Mouse (Mus musculus) neural tube, embryonic 12.5 days (tissue): Measurements from ENCODE around the gene Rab3ip. TPM values are rescaled to one million over a fixed set of nuclear protein-coding genes. Genes with fewer than 3 reads are reported as not detected.

Source experiments
- ATAC-seq: fragments of 200-750 bp; cut with Nextera tagmentation; 2 replicates; pipeline ENCODE4 v1.8.0; 2017; ENCODE audit warnings: low read depth, mild to moderate bottlenecking, moderate TSS enrichment, moderate library complexity; ENCODE audit not compliant: low FRiP score
- H3K27ac ChIP-seq: fragments of 300-500 bp; sonication (generic); 2 replicates; pipeline ENCODE4 v1.5.1; 2016
- H3K27me3 ChIP-seq: fragments of 300-500 bp; sonication (generic); replicated peaks from 2 replicates; pipeline ENCODE4 v1.6.1; 2016; ENCODE audit warnings: mild to moderate bottlenecking
- H3K36me3 ChIP-seq: fragments of 300-500 bp; sonication (generic); 2 replicates; pipeline ENCODE4 v1.6.1; 2016; ENCODE audit warnings: mild to moderate bottlenecking
- H3K4me1 ChIP-seq: fragments of 300-500 bp; sonication (generic); 2 replicates; pipeline ENCODE4 v1.6.1; 2016
- H3K4me2 ChIP-seq: fragments of 300-500 bp; sonication (generic); replicated peaks from 2 replicates; pipeline ENCODE4 v1.6.1; 2016; ENCODE audit warnings: mild to moderate bottlenecking
- H3K4me3 ChIP-seq: fragments of 300-500 bp; sonication (generic); 2 replicates; pipeline ENCODE4 v1.5.1; 2016
- H3K9ac ChIP-seq: fragments of 300-500 bp; sonication (generic); 2 replicates; pipeline ENCODE4 v1.6.1; 2016; ENCODE audit warnings: mild to moderate bottlenecking
- H3K9me3 ChIP-seq: fragments of 300-500 bp; sonication (generic); 2 replicates; pipeline ENCODE4 v1.6.1; 2016; ENCODE audit warnings: mild to moderate bottlenecking
- WGBS: fragments of 180-500 bp; shearing (Covaris S2); methylation state at CpG from one replicate; pipeline ENCODE4 v1.1.7; 2016; 5-methylcytosine and 5-hydroxymethylcytosine counted together
- polyA plus RNA-seq: library from polyadenylated mRNA; unstranded; fragments of >200 nt; fragmentation: Nextera tagmentation; extraction: Ambion mirVana; gene quantifications from 2 replicates; pipeline ENCODE4 v1.2.1, GENCODE M21; 2016

Gene Rab3ip
- polyA plus RNA-seq: 47.1 and 47.9 TPM in 2 replicates

DNA sequence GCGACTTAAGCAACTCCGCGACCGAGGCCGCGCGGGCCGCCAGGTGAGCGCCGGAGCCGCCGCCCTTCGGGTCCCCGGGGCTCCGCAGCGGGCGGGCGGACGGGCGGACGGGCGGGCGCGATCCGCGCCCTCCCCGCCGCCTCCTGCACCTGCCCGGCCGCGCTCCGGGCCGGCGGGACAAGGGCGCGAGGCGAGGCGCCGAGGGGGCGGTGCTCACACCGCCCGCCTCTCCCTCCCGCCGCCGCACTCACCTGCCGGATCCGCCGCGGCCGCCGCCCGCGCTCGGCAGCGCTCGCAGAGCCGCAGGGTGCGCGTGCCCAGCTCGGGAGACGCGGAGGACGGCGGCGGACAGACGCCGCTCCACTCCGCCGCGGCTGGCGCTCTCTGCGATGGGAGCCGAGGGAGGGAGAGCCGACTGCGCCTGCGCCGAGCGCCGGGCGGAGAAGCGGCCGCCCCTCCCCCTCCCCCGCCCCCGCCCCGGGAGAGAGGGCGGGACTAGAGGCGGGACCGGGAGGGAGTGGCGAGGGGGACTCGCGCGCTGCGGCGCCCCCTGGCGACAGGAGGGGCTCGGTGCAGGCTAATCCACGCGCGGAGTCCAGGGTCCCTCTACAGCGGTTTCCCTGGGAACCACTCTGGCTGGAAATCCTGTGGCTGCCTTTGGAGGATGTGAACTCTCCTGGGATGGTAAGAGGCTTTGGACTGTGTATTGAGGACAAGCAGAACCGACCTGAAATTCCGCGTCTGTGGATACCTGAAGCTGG, at the start of gene Rab3ip:
Rab3ip (minus strand) TSS at position 761 of the 761 bp plus-strand sequence.
- peak within 1 kb of the TSS; percentile 90 for H3K9ac ChIP-seq
- peak within 1 kb of the TSS; percentile 88 for H3K27ac ChIP-seq
- peak within 1 kb of the TSS; percentile 74 for H3K4me2 ChIP-seq
- H3K36me3 ChIP-seq: no peaks in the 10 kb centered on the region
- ATAC-seq: peak; percentile 93
- H3K4me1 ChIP-seq: peaks cover 8% of the 10 kb centered on the region; the same call in 1 of the 2 replicates
- under 1% methylated on average over 85 of the region's 103 CpGs for WGBS
- H3K4me3 ChIP-seq: peak within 1 kb of the TSS; percentile 84
- no peaks in the 10 kb centered on the region for H3K27me3 ChIP-seq
- H3K9me3 ChIP-seq: no peaks in the 10 kb centered on the region

DNA sequence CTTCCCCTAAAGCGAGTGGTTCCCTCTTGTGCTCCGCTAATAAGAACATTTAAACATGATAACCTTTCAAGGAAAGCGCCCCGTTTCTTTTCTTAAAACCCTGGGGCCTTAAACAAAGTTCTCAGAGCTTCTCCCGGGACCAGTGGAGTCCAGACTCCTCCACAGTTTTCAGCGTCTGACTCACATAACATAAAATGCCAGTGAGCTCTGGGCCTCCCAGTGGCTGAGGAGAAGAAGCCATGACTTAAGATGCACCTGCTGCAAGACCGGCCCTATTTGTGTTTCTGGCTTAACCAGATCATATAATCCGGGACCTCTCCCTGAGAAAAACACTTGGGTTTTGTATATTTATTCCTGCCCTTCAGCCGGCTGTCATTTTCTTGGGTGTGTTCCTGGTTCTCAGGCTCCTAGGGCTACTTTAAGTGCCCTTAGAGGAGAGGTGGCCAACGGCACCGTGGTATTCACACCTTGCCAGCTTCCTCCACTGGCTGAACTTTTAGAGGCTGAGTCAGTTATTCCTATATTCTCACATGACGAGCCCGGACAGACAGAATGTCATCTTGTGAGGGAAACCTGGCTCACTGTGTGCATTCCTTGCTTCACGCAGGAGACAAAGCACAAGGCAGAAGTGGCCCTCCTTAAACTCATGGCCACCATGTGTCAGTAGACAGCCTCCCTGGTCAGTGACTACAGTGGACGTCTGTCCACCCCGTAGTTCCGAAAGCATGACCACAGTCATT, 48.3 kb upstream of the Rab3ip start:
- no peaks in the 10 kb centered on the region for H3K9me3 ChIP-seq
- H3K27me3 ChIP-seq: no peaks in the 10 kb centered on the region
- H3K4me3 ChIP-seq: no peak overlapping the region
- H3K36me3 ChIP-seq: no peaks in the 10 kb centered on the region
- H3K27ac ChIP-seq: no peak overlapping the region
- H3K4me2 ChIP-seq: no peak overlapping the region
- H3K9ac ChIP-seq: no peak overlapping the region
- 89% methylated on average over 17 of the region's 17 CpGs for WGBS
- no peak for ATAC-seq
- H3K4me1 ChIP-seq: no peaks in the 10 kb centered on the region

DNA sequence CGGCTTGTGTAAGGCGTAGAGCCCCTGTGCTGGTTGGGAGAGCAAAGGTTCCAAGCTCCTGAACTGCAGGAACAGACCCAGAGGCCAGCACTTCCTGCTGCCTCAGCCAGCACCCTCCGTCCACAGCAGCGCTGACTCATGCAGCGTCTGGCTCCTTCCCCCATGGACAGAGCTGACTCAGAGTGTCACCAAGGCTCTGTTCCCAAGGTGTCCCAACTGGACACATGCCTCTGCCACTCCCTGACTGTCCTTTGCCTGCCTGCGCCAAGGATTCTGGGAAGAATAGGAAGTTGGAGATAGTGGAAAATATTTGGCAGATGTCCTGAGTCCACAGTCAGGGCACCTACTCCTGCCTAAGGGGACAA, 45.6 kb upstream of the Rab3ip start:
- ATAC-seq: no peak
- no peaks in the 10 kb centered on the region for H3K36me3 ChIP-seq
- H3K4me2 ChIP-seq: no peak overlapping the region
- no peak overlapping the region for H3K9ac ChIP-seq
- no peaks in the 10 kb centered on the region for H3K4me1 ChIP-seq
- H3K4me3 ChIP-seq: no peak overlapping the region
- H3K27me3 ChIP-seq: no peaks in the 10 kb centered on the region
- H3K27ac ChIP-seq: no peak overlapping the region
- no peaks in the 10 kb centered on the region for H3K9me3 ChIP-seq
- WGBS: 82% methylated on average over 6 of the region's 6 CpGs

DNA sequence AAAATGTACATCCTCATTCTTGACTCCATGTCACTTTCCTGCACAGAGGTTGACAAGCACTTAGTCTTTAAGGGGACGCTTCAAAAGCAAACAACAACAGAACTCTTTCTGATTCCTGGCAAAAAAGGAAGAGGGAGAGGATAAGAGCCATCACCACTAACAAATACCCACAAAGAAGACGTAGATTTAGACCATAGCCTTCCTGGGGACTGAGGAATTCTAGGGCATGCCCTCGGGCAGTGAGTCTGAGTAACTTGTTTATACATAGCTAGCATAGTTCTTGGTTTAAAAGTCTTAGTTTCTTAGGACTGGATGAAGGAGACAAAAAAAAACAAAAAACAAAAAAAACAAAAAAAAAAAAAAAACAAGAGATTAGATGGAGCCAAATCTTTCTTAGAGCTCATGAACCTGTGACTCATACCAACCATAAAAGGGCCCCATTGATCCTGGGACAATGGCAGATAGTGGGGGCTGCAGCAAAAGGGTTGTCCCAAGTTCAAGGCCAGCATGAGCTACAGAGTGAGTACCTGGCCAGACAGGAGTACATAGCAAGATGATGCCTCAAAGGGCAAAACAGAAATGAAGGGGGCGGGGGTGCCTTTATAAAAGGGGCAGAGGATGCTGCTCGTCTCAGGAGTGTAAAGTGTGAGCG, 45.1 kb upstream of the Rab3ip start:
- no peak for ATAC-seq
- H3K27me3 ChIP-seq: no peaks in the 10 kb centered on the region
- no peaks in the 10 kb centered on the region for H3K4me1 ChIP-seq
- H3K4me2 ChIP-seq: no peak overlapping the region
- H3K9ac ChIP-seq: no peak overlapping the region
- H3K36me3 ChIP-seq: no peaks in the 10 kb centered on the region
- no peak overlapping the region for H3K27ac ChIP-seq
- H3K9me3 ChIP-seq: no peaks in the 10 kb centered on the region
- no peak overlapping the region for H3K4me3 ChIP-seq
- WGBS: 72% methylated on average over 6 of the region's 6 CpGs

DNA sequence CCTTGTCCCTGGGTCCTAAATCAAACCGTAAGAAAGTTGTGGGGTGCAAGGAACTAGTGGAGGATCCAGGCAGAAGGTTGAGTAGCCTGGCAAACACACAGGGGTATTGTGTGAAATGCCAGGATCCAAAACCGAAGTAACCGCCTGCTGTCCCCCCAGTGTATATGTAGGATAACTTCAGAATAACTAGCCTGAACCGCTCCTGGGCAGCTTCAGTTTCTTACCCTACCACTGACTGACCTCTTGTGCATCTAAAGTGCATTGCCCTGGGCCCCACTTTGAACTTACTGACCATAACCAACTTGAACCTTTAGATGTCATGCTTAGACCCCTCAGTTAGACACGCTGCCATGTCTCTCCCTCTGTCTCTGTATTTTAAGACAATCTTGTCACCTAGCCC, 44.6 kb upstream of the Rab3ip start:
- Histone ChIP-seq H3K9ac (no peak overlapping the region), H3K4me2 (no peak overlapping the region), H3K4me1 (no peaks in the 10 kb centered on the region), H3K4me3 (no peak overlapping the region), H3K36me3 (no peaks in the 10 kb centered on the region), H3K9me3 (no peaks in the 10 kb centered on the region), H3K27me3 (no peaks in the 10 kb centered on the region), H3K27ac (no peak overlapping the region)
- WGBS: 89% methylated on average over 5 of the region's 5 CpGs
- no peak for ATAC-seq

DNA sequence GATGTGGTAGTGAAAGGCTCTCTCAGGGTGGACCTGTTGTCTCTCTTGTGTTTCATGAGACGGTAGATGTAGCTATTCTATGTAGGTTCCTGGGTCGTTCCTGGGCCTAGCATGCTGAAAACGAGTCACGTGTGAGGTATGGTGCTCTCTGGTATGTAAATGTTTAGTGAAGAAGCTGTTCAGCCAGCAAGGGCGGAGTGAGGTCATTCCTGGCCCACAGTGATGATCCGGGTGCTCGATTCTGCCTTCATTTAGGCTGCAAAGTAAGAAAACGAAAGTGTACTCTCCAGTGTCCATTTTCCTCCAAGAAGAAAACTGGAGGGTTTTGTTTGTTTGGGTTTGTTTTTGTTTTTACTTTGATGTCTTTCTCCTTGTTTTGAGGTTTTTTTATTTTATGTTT, 43.4 kb upstream of the Rab3ip start:
- Histone ChIP-seq H3K27ac (no peak overlapping the region), H3K4me3 (no peak overlapping the region), H3K9me3 (no peaks in the 10 kb centered on the region), H3K36me3 (no peaks in the 10 kb centered on the region), H3K4me2 (no peak overlapping the region), H3K9ac (no peak overlapping the region), H3K27me3 (no peaks in the 10 kb centered on the region), H3K4me1 (no peaks in the 10 kb centered on the region)
- no peak for ATAC-seq
- WGBS: 91% methylated on average over 8 of the region's 8 CpGs

DNA sequence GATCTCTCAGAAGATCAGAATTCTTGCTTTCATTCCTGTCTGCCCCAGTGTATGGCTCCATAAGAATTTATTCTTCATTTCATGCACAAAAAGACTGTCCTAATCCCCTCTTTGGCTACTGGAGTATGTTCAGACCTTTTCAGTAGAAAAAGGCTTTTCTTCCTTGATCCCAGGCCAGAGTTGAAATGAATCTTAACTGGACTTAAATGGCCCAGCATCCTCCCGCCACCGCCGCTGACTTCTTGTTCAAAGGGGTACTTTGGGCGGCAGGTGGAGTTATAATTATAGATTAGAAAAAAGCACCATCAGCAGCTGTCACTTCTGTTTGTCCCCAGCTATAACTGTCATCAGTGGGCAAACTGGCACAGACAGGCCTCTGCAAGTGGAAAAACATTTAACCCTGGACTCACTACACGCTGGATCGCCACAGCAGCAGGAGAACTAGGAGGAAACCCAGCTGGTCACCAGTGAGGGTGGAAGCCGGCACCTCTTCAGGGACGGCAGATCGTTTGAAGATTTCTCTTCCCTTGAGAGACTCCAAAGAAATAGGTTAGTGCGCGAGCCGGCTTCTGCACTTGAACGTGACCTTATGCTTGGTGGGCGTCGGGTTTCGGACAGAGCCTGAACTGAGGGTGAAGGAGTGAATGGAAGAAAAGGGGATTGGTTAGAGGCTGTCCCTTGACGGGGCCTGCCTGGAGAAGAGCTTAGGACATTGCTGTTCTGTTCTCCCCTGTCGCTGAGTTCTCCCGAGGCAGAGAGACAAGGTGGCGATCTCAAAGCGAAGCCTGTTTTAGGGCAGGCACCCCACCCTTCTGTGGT, 35.9 kb upstream of the Rab3ip start, which contains the start of gene Best3:
Best3 (plus strand) TSS at position 51 of the 819 bp plus-strand sequence.
- no peak within 1 kb of the TSS for H3K4me2 ChIP-seq
- no peaks in the 10 kb centered on the region for H3K27me3 ChIP-seq
- 50% methylated on average over 21 of the region's 21 CpGs for WGBS
- H3K9ac ChIP-seq: no peak within 1 kb of the TSS
- no peak within 1 kb of the TSS for H3K4me3 ChIP-seq
- no peak within 1 kb of the TSS for H3K27ac ChIP-seq
- no peaks in the 10 kb centered on the region for H3K4me1 ChIP-seq
- H3K9me3 ChIP-seq: no peaks in the 10 kb centered on the region
- no peak for ATAC-seq
- H3K36me3 ChIP-seq: no peaks in the 10 kb centered on the region

DNA sequence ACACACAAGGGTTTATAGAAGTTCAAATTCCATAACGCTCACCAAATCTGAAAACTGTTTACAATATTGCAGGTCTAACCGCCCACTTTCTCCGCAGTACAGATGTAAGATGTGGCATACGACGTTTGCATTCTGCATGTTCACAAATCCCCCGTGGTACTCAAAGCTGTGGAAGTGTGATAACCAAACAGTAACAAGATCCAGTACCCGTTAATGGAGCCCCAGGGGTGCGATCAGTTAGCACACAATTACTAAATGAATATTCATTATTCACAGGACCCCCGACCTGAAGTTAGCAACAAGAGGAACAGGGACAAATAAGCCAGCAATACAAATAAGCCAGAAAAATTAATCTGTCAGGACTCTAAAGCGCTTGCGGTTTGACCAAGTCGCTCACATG, 34.3 kb upstream of the Rab3ip start:
- no peak overlapping the region for H3K9ac ChIP-seq
- WGBS: 66% methylated on average over 12 of the region's 12 CpGs
- H3K27ac ChIP-seq: no peak overlapping the region
- no peak for ATAC-seq
- no peaks in the 10 kb centered on the region for H3K27me3 ChIP-seq
- H3K36me3 ChIP-seq: no peaks in the 10 kb centered on the region
- H3K4me3 ChIP-seq: no peak overlapping the region
- H3K4me1 ChIP-seq: no peaks in the 10 kb centered on the region
- no peak overlapping the region for H3K4me2 ChIP-seq
- H3K9me3 ChIP-seq: no peaks in the 10 kb centered on the region

DNA sequence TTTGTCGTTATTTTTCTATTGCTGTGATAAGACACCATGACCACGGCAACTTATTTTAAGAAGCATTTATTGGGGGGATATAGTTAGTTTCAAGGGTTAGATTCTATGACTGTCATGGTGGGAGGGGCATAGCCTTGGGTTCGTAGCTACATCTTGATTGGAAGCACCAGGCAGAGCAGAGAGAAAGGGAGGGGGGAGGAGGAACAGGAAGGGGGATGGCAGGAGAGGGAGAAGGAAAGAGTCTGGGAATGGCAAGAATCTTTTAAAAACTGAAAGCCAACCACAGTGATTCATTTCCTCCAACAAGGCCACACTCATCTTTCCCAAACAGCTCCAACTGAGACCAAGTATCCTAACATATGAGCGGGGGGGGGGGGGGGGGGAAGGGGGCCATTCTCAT, 32.0 kb upstream of the Rab3ip start:
- 77% methylated on average over 3 of the region's 4 CpGs for WGBS
- Histone ChIP-seq H3K4me1 (no peaks in the 10 kb centered on the region), H3K27ac (no peak overlapping the region), H3K27me3 (no peaks in the 10 kb centered on the region), H3K9me3 (no peaks in the 10 kb centered on the region), H3K4me2 (no peak overlapping the region), H3K9ac (no peak overlapping the region), H3K4me3 (no peak overlapping the region), H3K36me3 (no peaks in the 10 kb centered on the region)
- ATAC-seq: no peak

DNA sequence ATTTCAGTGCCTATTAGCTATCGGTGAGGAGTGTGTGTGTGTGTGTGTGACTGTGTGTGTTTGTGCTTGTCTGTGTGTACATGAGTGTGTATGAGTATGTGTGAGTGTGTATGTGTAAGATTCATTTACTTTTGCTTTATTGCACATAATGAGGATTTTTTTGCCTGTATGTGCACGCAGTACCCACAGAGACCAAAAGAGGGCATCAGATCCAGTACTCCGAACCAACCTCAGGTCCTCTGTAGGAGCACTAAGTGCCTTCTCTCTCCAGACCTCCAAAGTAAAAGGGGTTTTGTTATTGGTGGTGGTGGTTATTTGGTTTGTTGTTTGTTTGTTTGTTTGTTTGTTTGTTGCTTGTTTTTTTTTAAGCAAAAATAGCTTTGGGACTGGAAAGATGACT, 30.3 kb upstream of the Rab3ip start:
- H3K4me3 ChIP-seq: no peak overlapping the region
- H3K4me2 ChIP-seq: no peak overlapping the region
- no peak for ATAC-seq
- no peak overlapping the region for H3K9ac ChIP-seq
- no peak overlapping the region for H3K27ac ChIP-seq
- H3K4me1 ChIP-seq: no peaks in the 10 kb centered on the region
- no peaks in the 10 kb centered on the region for H3K9me3 ChIP-seq
- no peaks in the 10 kb centered on the region for H3K36me3 ChIP-seq
- 78% methylated on average over 3 of the region's 3 CpGs for WGBS
- no peaks in the 10 kb centered on the region for H3K27me3 ChIP-seq

DNA sequence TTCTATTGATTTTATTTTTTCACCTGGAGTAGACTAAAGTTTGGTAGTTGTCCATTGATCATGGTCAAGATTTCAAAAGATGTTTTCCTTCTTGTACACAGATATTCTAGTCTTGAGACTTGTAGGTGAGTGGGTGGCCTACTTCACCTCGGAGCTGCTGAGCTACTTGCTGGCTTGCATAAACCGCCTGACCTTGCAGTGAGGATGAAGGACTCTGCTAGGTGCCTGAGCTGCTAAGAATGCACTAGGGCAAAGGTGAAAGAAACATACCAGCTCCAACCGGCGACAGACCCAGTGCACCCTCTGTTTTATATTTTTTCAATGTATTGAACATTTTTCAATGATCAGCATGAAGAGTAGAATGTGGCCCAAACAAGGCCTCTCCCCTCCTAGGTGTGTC, 29.7 kb upstream of the Rab3ip start:
- 90% methylated on average over 4 of the region's 4 CpGs for WGBS
- Histone ChIP-seq H3K4me2 (no peak overlapping the region), H3K36me3 (no peaks in the 10 kb centered on the region), H3K27me3 (no peaks in the 10 kb centered on the region), H3K9me3 (no peaks in the 10 kb centered on the region), H3K4me3 (no peak overlapping the region), H3K27ac (no peak overlapping the region), H3K4me1 (no peaks in the 10 kb centered on the region), H3K9ac (no peak overlapping the region)
- ATAC-seq: no peak

DNA sequence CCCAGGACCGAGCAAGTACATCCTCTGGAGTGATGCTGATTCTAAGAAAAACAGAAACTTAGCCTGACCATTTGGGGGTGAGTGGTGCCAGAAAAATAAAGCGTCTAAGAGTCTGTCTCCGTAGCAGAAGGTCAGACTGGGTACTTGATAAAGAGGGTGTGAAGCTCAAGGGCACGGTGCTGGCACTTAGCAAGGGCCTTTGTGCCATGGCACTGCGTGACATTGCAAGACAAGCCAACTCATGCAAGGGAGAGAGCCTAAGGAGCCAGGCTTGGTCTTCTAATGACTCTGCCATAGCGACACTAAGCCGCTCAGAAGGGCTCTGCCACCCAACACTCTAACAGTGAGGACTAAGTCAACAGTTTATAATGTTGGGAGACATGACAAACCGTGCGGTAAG, 28.3 kb upstream of the Rab3ip start:
- ATAC-seq: no peak
- Histone ChIP-seq H3K4me2 (no peak overlapping the region), H3K9me3 (no peaks in the 10 kb centered on the region), H3K27me3 (no peaks in the 10 kb centered on the region), H3K27ac (no peak overlapping the region), H3K9ac (no peak overlapping the region), H3K36me3 (no peaks in the 10 kb centered on the region), H3K4me3 (no peak overlapping the region), H3K4me1 (no peaks in the 10 kb centered on the region)
- 91% methylated on average over 9 of the region's 9 CpGs for WGBS
